Mouse (Mus musculus): ENCODE data around the gene a.

DNA sequence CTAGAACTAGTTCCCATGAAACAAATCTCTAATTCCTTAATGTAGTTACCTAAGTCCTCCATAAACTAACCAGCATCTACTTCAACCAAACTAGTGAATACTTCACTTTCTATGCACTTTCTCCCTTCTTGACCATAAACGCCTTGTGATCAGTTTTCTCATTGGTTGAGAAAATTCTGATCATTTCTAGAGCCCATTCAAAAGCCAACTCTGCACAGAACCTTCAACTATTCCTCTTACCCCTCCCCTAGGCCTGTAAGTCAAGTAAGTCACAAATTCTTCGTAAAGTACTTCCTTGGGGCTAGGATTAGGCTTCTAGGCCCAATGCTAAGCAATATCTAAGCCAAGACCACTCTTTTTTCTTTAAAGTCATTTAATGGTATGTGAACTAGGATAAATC, 100.4 kb downstream of the a start:
- TF ChIP-seq CTCF (IDR thresholded peaks at IDR 0.05; ENCODE audit: insufficient read depth, low read length) (no peak), POLR2A (IDR thresholded peaks at IDR 0.05; ENCODE audit: borderline replicate concordance, extremely low read depth, low read depth, low read length) (no peak)
